Mouse (Mus musculus) olfactory bulb, adult 2 months (tissue): ENCODE measurements around the gene Fermt2.

Experiments used
- CTCF ChIP-seq: fragments of 200-500 bp; IDR thresholded peaks from 2 replicates; pipeline ENCODE4 v1.5.1; 2012; ENCODE audit warnings: low read depth, mild to moderate bottlenecking, low read length, moderate library complexity; ENCODE audit not compliant: insufficient read depth
- POLR2A ChIP-seq: fragments of 200-500 bp; IDR thresholded peaks from 2 replicates; pipeline ENCODE4 v1.6.1; 2012; ENCODE audit warnings: mild to moderate bottlenecking, low read depth, low read length, moderate library complexity; ENCODE audit not compliant: insufficient read depth

GRCm38 (mm10) chr14:45430066-45430842 is 99.7 kb downstream of the Fermt2 start:
- TF ChIP-seq CTCF: no peak
- TF ChIP-seq POLR2A: no peak
